ENCODE assay signal across 8 mouse cellular contexts in genomic region chr7:99572931-99573330, GRCm38 (mm10). TPM values are rescaled to one million over a fixed set of nuclear protein-coding genes. Genes with fewer than 3 reads are reported as not detected.
DNase-seq lines count a peak whose midpoint lies in the region; ATAC-seq and TF ChIP-seq lines count a peak whose summit lies in the region.
"Had no signal": no experiment of that assay in that cellular context is flagged by ENCODE, and none has a peak within 500 bp of the region (broad histone marks: within the 10 kb centered on the region; RNA-seq: fewer than 3 reads in every experiment).

No protein-coding gene starts in this region.

- no peak overlapping the region for H3K4me2 ChIP-seq in intestine, embryonic 16.5 days (ENCODE audit: low read depth, low read length)
- no peak overlapping the region for H3K4me2 ChIP-seq in intestine, postnatal 0 days (replicated peaks; ENCODE audit: low read depth)
- H3K4me2 ChIP-seq: lung, embryonic 15.5 days had no signal

- TF ChIP-seq POLR2A in cerebellum, adult 2 months (IDR thresholded peaks at IDR 0.05; ENCODE audit: borderline replicate concordance, insufficient read depth, low read length) = no peak

- TF ChIP-seq CTCF in intestine, postnatal 0 days (IDR thresholded peaks at IDR 0.05; ENCODE audit: low read depth) = no peak
- TF ChIP-seq CTCF in cerebellum, adult 2 months (IDR thresholded peaks at IDR 0.05; ENCODE audit: borderline replicate concordance, insufficient read depth, low read depth, low read length) = no peak

- no peaks in the 10 kb centered on the region for H3K27me3 ChIP-seq in intestine, embryonic 16.5 days (replicated peaks; ENCODE audit: control insufficient read depth, insufficient read depth, low read length)
- no peaks in the 10 kb centered on the region for H3K27me3 ChIP-seq in intestine, postnatal 0 days (replicated peaks; ENCODE audit: control insufficient read depth, insufficient read depth, low read length)
- no peaks in the 10 kb centered on the region for H3K27me3 ChIP-seq in cerebellum, adult 2 months (ENCODE audit: control insufficient read depth, insufficient read depth, low read length)
- H3K27me3 ChIP-seq: lung, embryonic 15.5 days had no signal

- H3K4me3 ChIP-seq in intestine, embryonic 16.5 days (ENCODE audit: low read length) = no peak overlapping the region
- H3K4me3 ChIP-seq in intestine, postnatal 0 days (ENCODE audit: low read depth, low read length) = no peak overlapping the region
- no peak overlapping the region for H3K4me3 ChIP-seq in cerebellum, adult 2 months (replicated peaks; ENCODE audit: insufficient read depth, low read depth, low read length)
- H3K4me3 ChIP-seq: lung, embryonic 15.5 days had no signal

- H3K4me1 ChIP-seq in intestine, embryonic 16.5 days (ENCODE audit: control insufficient read depth, insufficient read depth, low read length) = peaks cover 12% of the 10 kb centered on the region; the same call in 1 of the 2 replicates
- H3K4me1 ChIP-seq in intestine, postnatal 0 days (replicated peaks; ENCODE audit: control insufficient read depth, insufficient read depth, low read length) = no peaks in the 10 kb centered on the region
- peaks cover 31% of the 10 kb centered on the region for H3K4me1 ChIP-seq in cerebellum, adult 2 months (ENCODE audit: control insufficient read depth, insufficient read depth, low read length)

- H3K9ac ChIP-seq in intestine, embryonic 16.5 days (ENCODE audit: low read depth, low read length) = 0 out of 2 replicates have a peak overlapping the region, but pooled peaks have one; percentile 23
- H3K9ac ChIP-seq in intestine, postnatal 0 days (ENCODE audit: low read depth, low read length) = no peak overlapping the region
- H3K9ac ChIP-seq: lung, embryonic 15.5 days had no signal

- H3K36me3 ChIP-seq in intestine, embryonic 16.5 days (ENCODE audit: control insufficient read depth, insufficient read depth, low read length) = no peaks in the 10 kb centered on the region
- H3K36me3 ChIP-seq in intestine, postnatal 0 days (ENCODE audit: control insufficient read depth, insufficient read depth) = no peaks in the 10 kb centered on the region
- H3K36me3 ChIP-seq: lung, embryonic 15.5 days had no signal

- no peak for ATAC-seq in intestine, embryonic 16.5 days
- ATAC-seq in intestine, postnatal 0 days = no peak
- ATAC-seq in neutrophil, adult 5-6 weeks (ENCODE audit: extremely low read depth, insufficient number of reproducible peaks, low FRiP score, poor library complexity, severe bottlenecking) = 0 out of 2 replicates have a peak, but pooled peaks have one; percentile 8

- 28% methylated on average over 10 of the region's 10 CpGs for WGBS in intestine, embryonic 16.5 days
- 46% methylated on average over 10 of the region's 10 CpGs for WGBS in intestine, postnatal 0 days
- 5% methylated on average over 10 of the region's 10 CpGs for WGBS in cerebellum, adult 2 months

- H3K27ac ChIP-seq in intestine, embryonic 16.5 days (ENCODE audit: low read length) = no peak overlapping the region
- H3K27ac ChIP-seq in intestine, postnatal 0 days (ENCODE audit: low read depth, low read length) = no peak overlapping the region
- H3K27ac ChIP-seq in cerebellum, adult 2 months (ENCODE audit: insufficient read depth, low read length) = peak overlapping the region; percentile 8; the same call in 1 of the 2 replicates
- H3K27ac ChIP-seq: lung, embryonic 15.5 days had no signal

- H3K9me3 ChIP-seq in intestine, embryonic 16.5 days (ENCODE audit: control insufficient read depth, low read length) = no peaks in the 10 kb centered on the region
- H3K9me3 ChIP-seq in intestine, postnatal 0 days (ENCODE audit: control insufficient read depth) = no peaks in the 10 kb centered on the region
- H3K9me3 ChIP-seq: lung, embryonic 15.5 days had no signal

- DNase-seq in CD4-positive, CD25-positive, alpha-beta regulatory T cell, adult 2 months (ENCODE audit: low read depth, low spot score) = peak; percentile 45
- peak; percentile 64 to 72 for DNase-seq in cerebellum, adult 2 months
- DNase-seq in lung, postnatal 4 days = no peak
- no peak for DNase-seq in ovary, adult 18-20 months (ENCODE audit: low spot score)

RNA-seq across cellular contexts. Expression of gene Arrb1, which starts 37.7 kb away (rescaled TPM):
- 7.7 and 9.2 TPM in 2 replicates for polyA plus RNA-seq in intestine, embryonic 16.5 days (2015; fragmentation: Nextera tagmentation; extraction: Ambion mirVana)
- polyA plus RNA-seq in intestine, postnatal 0 days (2015; fragmentation: Nextera tagmentation; extraction: Ambion mirVana) = 4.2 and 4.4 TPM in 2 replicates
- 111 and 115 TPM in 2 replicates for polyA plus RNA-seq in cerebellum, adult 2 months (2012; rRNA removed)
- 81.8 and 95.2 TPM in 2 replicates for total RNA-seq in neutrophil, adult 5-6 weeks (2017)

RNA-seq across cellular contexts. Expression of gene Tpbgl, which starts 54.0 kb away (rescaled TPM):
- polyA plus RNA-seq in intestine, embryonic 16.5 days (2015; fragmentation: Nextera tagmentation; extraction: Ambion mirVana) = 1.0 and 1.1 TPM in 2 replicates
- 1.4 and 1.9 TPM in 2 replicates for polyA plus RNA-seq in intestine, postnatal 0 days (2015; fragmentation: Nextera tagmentation; extraction: Ambion mirVana)
- 4.0 and 4.8 TPM in 2 replicates for polyA plus RNA-seq in cerebellum, adult 2 months (2012; rRNA removed)
- total RNA-seq in neutrophil, adult 5-6 weeks (2017) = not detected in 2 replicates

Comparison
In these comparisons a context has a peak if more than half of its experiments do, and no peak if none do; other contexts are left out.
1. DNase-seq: peak in CD4-positive, CD25-positive, alpha-beta regulatory T cell, adult 2 months (single experiment) and cerebellum, adult 2 months (2 of 2); none in lung, postnatal 4 days (0 of 2) and ovary, adult 18-20 months (single experiment).
2. RNA of gene Arrb1, which starts 37.7 kb away (polyA plus RNA-seq): 111 to 115 TPM in cerebellum, adult 2 months; 7.7 to 9.2 TPM in intestine, embryonic 16.5 days and 4.2 to 4.4 TPM in intestine, postnatal 0 days; every median in the first group is over 10 times any median in the second.